Mouse (Mus musculus) G1E (cell line): ENCODE measurements around the gene Praf2. TPM values are rescaled to one million over a fixed set of nuclear protein-coding genes. Genes with fewer than 3 reads are reported as not detected.
A peak's percentile ranks its signal among the peaks of the same experiment; 100 is the strongest.

ENCODE experiments used
- ATAC-seq: 2 replicates; pipeline ENCODE4 v1.8.0; 2016; ENCODE audit warnings: mild to moderate bottlenecking; ENCODE audit not compliant: insufficient number of reproducible peaks, poor library complexity, low FRiP score, severe bottlenecking; ENCODE audit errors: extremely low read depth
- DNase-seq: peaks from one replicate; pipeline ENCODE4 v3.0.0; 2012; ENCODE audit warnings: low spot score
- H3K27me3 ChIP-seq: 2 replicates; pipeline ENCODE4 v1.6.1; 2012; ENCODE audit warnings: mild to moderate bottlenecking, low read length, inconsistent platforms; ENCODE audit not compliant: insufficient read depth
- H3K36me3 ChIP-seq: replicated peaks from 2 replicates; pipeline ENCODE3; 2012; ENCODE audit warnings: mild to moderate bottlenecking, inconsistent platforms
- H3K4me1 ChIP-seq: 2 replicates; pipeline ENCODE4 v1.6.1; 2012; ENCODE audit warnings: low read depth, low read length, inconsistent platforms, mixed read lengths; ENCODE audit not compliant: insufficient read depth
- H3K4me3 ChIP-seq: 2 replicates; pipeline ENCODE4 v1.5.1; 2012; ENCODE audit warnings: low read depth, mild to moderate bottlenecking, inconsistent platforms, low read length, moderate library complexity, mixed read lengths
- H3K9me3 ChIP-seq: replicated peaks from 2 replicates; pipeline ENCODE4 v1.6.1; 2012; ENCODE audit warnings: inconsistent platforms
- CTCF ChIP-seq: IDR thresholded peaks from 2 replicates; pipeline ENCODE4 v1.5.1; 2012; ENCODE audit warnings: low read depth, low read length, inconsistent platforms, mixed read lengths
- GATA1 ChIP-seq: IDR thresholded peaks from 2 replicates; pipeline ENCODE4 v1.6.1; 2012; ENCODE audit warnings: borderline replicate concordance, low read length, inconsistent platforms, mixed read lengths
- GATA2 ChIP-seq: IDR thresholded peaks from 2 replicates; pipeline ENCODE4 v1.6.1; 2012; ENCODE audit warnings: low read depth, low read length, inconsistent platforms, borderline replicate concordance
- POLR2AphosphoS5 ChIP-seq: IDR thresholded peaks from 2 replicates; pipeline ENCODE4 v1.6.1; 2012; ENCODE audit warnings: low read depth, low read length, inconsistent platforms; ENCODE audit not compliant: insufficient replicate concordance
- TAL1 ChIP-seq: conservative IDR thresholded peaks from 2 replicates; pipeline ENCODE4 v1.6.1; 2012; ENCODE audit warnings: low read depth, low read length, inconsistent platforms, mixed read lengths
- polyA plus RNA-seq: library from polyadenylated mRNA; stranded (reverse); fragments of >175 nt; gene quantifications from 2 replicates; pipeline ENCODE4 v1.2.3, GENCODE M21; 2012
- total RNA-seq, 2 experiments: library from RNA; stranded (forward) in 1 of 2; stranded (reverse) in 1 of 2; fragments of 200-1000 nt in 1 of 2; fragments of >200 nt in 1 of 2; fragmentation: Nextera tagmentation in 1 of 2; gene quantifications; 2 replicates each; pipeline ENCODE4 v1.2.3; 2014 to 2017

The Praf2 gene
- total and polyA plus RNA-seq, 3 experiments, result 5.0 to 22.6 (median 10.8) TPM

GRCm38 (mm10) chrX:7728922-7729265 lies 655 bp downstream of the Praf2 start:
- TF ChIP-seq POLR2AphosphoS5, result no peak
- no peak for TF ChIP-seq CTCF
- no peak for TF ChIP-seq GATA1
- no peak for TF ChIP-seq TAL1
- no peak for TF ChIP-seq GATA2
- DNase-seq, result no peak
- peaks cover 38% of the 10 kb centered on the region for H3K36me3 ChIP-seq

GRCm38 (mm10) chrX:7733571-7734156 lies 5.4 kb downstream of the Praf2 start:
- ATAC-seq (peak; percentile 49), DNase-seq (peak; percentile 45)
- TF ChIP-seq TAL1 (no peak), CTCF (peak; percentile 23; the same call in 1 of the 2 replicates)
- peaks cover 33% of the 10 kb centered on the region for H3K36me3 ChIP-seq
- peak overlapping the region; percentile 66 for H3K4me3 ChIP-seq
- no peaks in the 10 kb centered on the region for H3K9me3 ChIP-seq
- peaks cover 20% of the 10 kb centered on the region for H3K4me1 ChIP-seq
- no peaks in the 10 kb centered on the region for H3K27me3 ChIP-seq

More at GRCm38 (mm10) chrX:7728922-7729265, 655 bp downstream of the Praf2 start:
- no peak for ATAC-seq
- Histone ChIP-seq H3K9me3 (no peaks in the 10 kb centered on the region), H3K4me3 (peak overlapping the region; percentile 72), H3K27me3 (no peaks in the 10 kb centered on the region), H3K4me1 (peaks cover 29% of the 10 kb centered on the region)

- ATAC-seq, result no peak
- H3K4me1 ChIP-seq, result 0 out of 2 replicates have a peak, but pooled peaks cover 2% of the 10 kb centered on the region
Observed at GRCm38 (mm10) chrX:7739336-7740081, 11.3 kb downstream of the Praf2 start.

GRCm38 (mm10) chrX:7740082-7740819 lies 12.0 kb downstream of the Praf2 start:
- ATAC-seq, result no peak
- H3K9me3 ChIP-seq, result no peaks in the 10 kb centered on the region
- H3K4me3 ChIP-seq, result no peak overlapping the region

More at GRCm38 (mm10) chrX:7739336-7740081, 11.3 kb downstream of the Praf2 start:
- DNase-seq, result no peak
- Histone ChIP-seq H3K36me3 (peaks cover 33% of the 10 kb centered on the region), H3K4me3 (no peak overlapping the region), H3K27me3 (no peaks in the 10 kb centered on the region), H3K9me3 (no peaks in the 10 kb centered on the region)
- TF ChIP-seq GATA1 (no peak), GATA2 (no peak), POLR2AphosphoS5 (no peak), TAL1 (no peak), CTCF (no peak)

GRCm38 (mm10) chrX:7741103-7741502 lies 12.9 kb downstream of the Praf2 start:
- H3K4me1 ChIP-seq, result no peaks in the 10 kb centered on the region
- no peaks in the 10 kb centered on the region for H3K27me3 ChIP-seq
- TF ChIP-seq POLR2AphosphoS5 (no peak), GATA1 (no peak), CTCF (no peak), GATA2 (no peak), TAL1 (no peak)
- DNase-seq (no peak), ATAC-seq (no peak)
- H3K9me3 ChIP-seq, result no peaks in the 10 kb centered on the region
- no peak overlapping the region for H3K4me3 ChIP-seq
- peaks cover 21% of the 10 kb centered on the region for H3K36me3 ChIP-seq

More at GRCm38 (mm10) chrX:7740082-7740819, 12.0 kb downstream of the Praf2 start:
- H3K36me3 ChIP-seq, result peaks cover 28% of the 10 kb centered on the region
- no peak for TF ChIP-seq POLR2AphosphoS5
- no peak for TF ChIP-seq TAL1
- no peak for TF ChIP-seq GATA2
- no peak for TF ChIP-seq CTCF
- TF ChIP-seq GATA1, result no peak
- no peak for DNase-seq
- no peaks in the 10 kb centered on the region for H3K27me3 ChIP-seq
- H3K4me1 ChIP-seq, result no peaks in the 10 kb centered on the region

GRCm38 (mm10) chrX:7743470-7743869 lies 15.2 kb downstream of the Praf2 start:
- H3K4me1 ChIP-seq, result no peaks in the 10 kb centered on the region
- ATAC-seq, result no peak
- H3K36me3 ChIP-seq, result no peaks in the 10 kb centered on the region
- no peak overlapping the region for H3K4me3 ChIP-seq
- no peak for DNase-seq
- no peaks in the 10 kb centered on the region for H3K9me3 ChIP-seq
- TF ChIP-seq CTCF (0 out of 2 replicates have a peak, but pooled peaks have one; percentile 12), TAL1 (no peak), GATA1 (no peak)
- H3K27me3 ChIP-seq, result no peaks in the 10 kb centered on the region
